ENCODE assay signal across 15 mouse cellular contexts in the genomic region with DNA sequence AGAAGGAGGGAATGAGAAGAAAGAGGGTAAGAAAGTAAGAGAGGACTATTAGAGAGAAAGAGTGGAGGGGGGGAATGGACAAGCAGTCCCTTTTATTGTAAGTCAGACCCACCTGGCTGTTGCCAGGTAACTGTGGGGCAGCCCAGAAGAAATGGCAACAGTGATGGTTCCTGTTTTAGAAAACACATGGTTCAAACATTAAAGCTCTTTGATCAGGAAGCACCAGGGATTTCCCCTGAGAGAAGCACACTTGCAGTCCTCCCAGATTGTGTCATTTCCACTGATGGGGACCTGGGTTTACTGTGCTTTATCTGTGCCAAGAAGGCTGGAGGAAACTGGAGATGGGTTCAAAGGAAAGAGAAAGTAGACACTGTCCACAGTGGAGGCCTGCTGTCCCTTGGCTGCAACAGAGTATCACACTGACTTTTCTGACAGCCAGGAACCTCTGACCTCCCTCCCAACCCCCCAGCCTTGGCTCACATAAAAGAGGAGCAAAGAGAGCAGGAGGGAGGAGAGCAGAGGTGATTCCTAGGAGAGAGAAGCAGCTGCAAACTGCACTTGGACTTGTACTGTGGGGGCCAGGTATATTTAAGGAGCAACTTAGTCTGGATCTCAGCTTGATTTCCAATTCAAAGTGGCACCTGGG. TPM values are rescaled to one million over a fixed set of nuclear protein-coding genes. Genes with fewer than 3 reads are reported as not detected.
DNase-seq lines count a peak whose midpoint lies in the region; ATAC-seq and TF ChIP-seq lines count a peak whose summit lies in the region.
"Not testable (repeated sequence)": the region's sequence is repeated elsewhere in the genome, so short reads cannot be mapped to it uniquely, and the experiment has no call there.
"Had no signal": no experiment of that assay in that cellular context is flagged by ENCODE, and none has a peak within 500 bp of the region (broad histone marks: within the 10 kb centered on the region; RNA-seq: fewer than 3 reads in every experiment).

No protein-coding gene starts in this region.

- TF ChIP-seq CTCF in gastrocnemius, adult 2 months (IDR thresholded peaks at IDR 0.05); kidney, postnatal 0 days (IDR thresholded peaks at IDR 0.05; ENCODE audit: low read depth); liver, postnatal 0 days (IDR thresholded peaks at IDR 0.05; ENCODE audit: low read depth): not testable (repeated sequence)

- not testable (repeated sequence) for H3K4me1 ChIP-seq in brown adipose tissue, adult 24 weeks (ENCODE audit: control insufficient read depth, insufficient read depth, insufficient read length, low read length); hindbrain, embryonic 10.5 days (replicated peaks); kidney, postnatal 0 days (replicated peaks; ENCODE audit: insufficient read depth, low read length); liver, postnatal 0 days (ENCODE audit: insufficient read depth)

- not testable (repeated sequence) for TF ChIP-seq EP300 in liver, postnatal 0 days (IDR thresholded peaks at IDR 0.05; ENCODE audit: low read depth)

- DNase-seq in A20 (ENCODE audit: low read depth, low spot score), result peak; percentile 49
- DNase-seq in gastrocnemius, adult 2 months, result peak; percentile 43
- peak; percentile 9 for DNase-seq in hindbrain, embryonic 10.5 days (ENCODE audit: low spot score)
- DNase-seq in kidney, postnatal 0 days (ENCODE audit: low spot score), result peak; percentile 0
- DNase-seq in liver, postnatal 0 days, result peak; percentile 13
- peak; percentile 65 for DNase-seq in skeletal muscle tissue, adult 2 months (ENCODE audit: low read depth, low spot score)

- not testable (repeated sequence) for H3K4me3 ChIP-seq in brown adipose tissue, adult 24 weeks (ENCODE audit: insufficient read depth, low read depth, low read length); gastrocnemius, adult 2 months; hindbrain, embryonic 10.5 days; kidney, postnatal 0 days (replicated peaks; ENCODE audit: low read depth, low read length); liver, postnatal 0 days (ENCODE audit: low read depth, low read length)

- not testable (repeated sequence) for H3K9ac ChIP-seq in kidney, postnatal 0 days (ENCODE audit: low read depth, low read length); liver, postnatal 0 days (replicated peaks)

- intact Hi-C loops in gastrocnemius, adult 2 months (cut with DNase I), result not testable (repeated sequence)

- H3K4me2 ChIP-seq in kidney, postnatal 0 days (ENCODE audit: low read length); liver, postnatal 0 days (ENCODE audit: low read depth, low read length): not testable (repeated sequence)

- not testable (repeated sequence) for H3K36me3 ChIP-seq in hindbrain, embryonic 10.5 days; kidney, postnatal 0 days (ENCODE audit: insufficient read depth, low read length); liver, postnatal 0 days (replicated peaks; ENCODE audit: insufficient read depth, low read length)

- H3K27ac ChIP-seq in brown adipose tissue, adult 24 weeks (replicated peaks; ENCODE audit: low read depth, low read length), result peak overlapping the region; percentile 20; the same call in 1 of the 2 replicates
- peak overlapping the region; percentile 24; the same call in 1 of the 2 replicates for H3K27ac ChIP-seq in gastrocnemius, adult 2 months
- not testable (repeated sequence) for H3K27ac ChIP-seq in hindbrain, embryonic 10.5 days; kidney, postnatal 0 days; liver, postnatal 0 days (ENCODE audit: low read depth)

- not testable (repeated sequence) for H3K9me3 ChIP-seq in hindbrain, embryonic 10.5 days; kidney, postnatal 0 days (replicated peaks; ENCODE audit: low read length); liver, postnatal 0 days (ENCODE audit: low read length)

- peak; percentile 99 for ATAC-seq in activated CD4-positive, CD25-positive, alpha-beta regulatory T cell, adult 4 months
- ATAC-seq in kidney, postnatal 0 days (replicated peaks; ENCODE audit: low FRiP score, low read depth), result not testable (repeated sequence)
- ATAC-seq in liver, postnatal 0 days, result 0 out of 2 replicates have a peak, but pooled peaks have one; percentile 27

- H3K27me3 ChIP-seq in hindbrain, embryonic 10.5 days (ENCODE audit: insufficient read depth, poor library complexity, severe bottlenecking); kidney, postnatal 0 days (ENCODE audit: insufficient read depth, low read length); liver, postnatal 0 days (ENCODE audit: insufficient read depth, low read length): not testable (repeated sequence)

RNA-seq across cellular contexts. Expression of a gene that starts 41.3 kb away (rescaled TPM):
- polyA plus RNA-seq in activated CD4-positive, CD25-positive, alpha-beta regulatory T cell, adult 4 months (2017; shearing (Covaris generic)), result 10 to 100 TPM; 40.9 to 51.1 TPM
- polyA plus RNA-seq in brown adipose tissue, adult 24 weeks (2012; ENCODE audit: insufficient read depth, insufficient read length, missing spikeins), result 0.52 and 1.3 TPM in 2 replicates
- 1 to 10 TPM in 1 of 2 experiments, under 1 TPM in 1; 0.84 to 1.8 TPM for total RNA-seq in gastrocnemius, adult 2 months (2021)
- polyA plus RNA-seq in hindbrain, embryonic 10.5 days (2016; fragmentation: Nextera tagmentation; extraction: Ambion mirVana), result 0.16 TPM in 1 of 2 replicates, not detected in the other
- 0.29 TPM in 1 of 2 replicates, not detected in the other for polyA plus RNA-seq in kidney, postnatal 0 days (2015; fragmentation: Nextera tagmentation; extraction: Ambion mirVana)
- polyA plus RNA-seq in liver, postnatal 0 days (2015; fragmentation: Nextera tagmentation; extraction: Ambion mirVana), result 1.1 and 1.6 TPM in 2 replicates
- total RNA-seq: layer of hippocampus, postnatal 25 days; left cerebral cortex, postnatal 36 days; megakaryocyte, adult 5-6 weeks had no signal
- polyA plus RNA-seq: intestine, postnatal 0 days; kidney, embryonic 15.5 days; limb, embryonic 13.5 days; lung, embryonic 14.5 days had no signal

RNA-seq across cellular contexts. Expression of a gene that starts 58.7 kb away (rescaled TPM):
- 100 to 1,000 TPM; 200 to 257 TPM for polyA plus RNA-seq in activated CD4-positive, CD25-positive, alpha-beta regulatory T cell, adult 4 months (2017; shearing (Covaris generic))
- 4.8 and 5.8 TPM in 2 replicates for polyA plus RNA-seq in brown adipose tissue, adult 24 weeks (2012; ENCODE audit: insufficient read depth, insufficient read length, missing spikeins)
- total RNA-seq in gastrocnemius, adult 2 months (2021), result 1 to 10 TPM; 1.2 to 2.7 TPM
- polyA plus RNA-seq in hindbrain, embryonic 10.5 days (2016; fragmentation: Nextera tagmentation; extraction: Ambion mirVana), result 0.24 and 0.31 TPM in 2 replicates
- 1.3 TPM in 2 replicates for polyA plus RNA-seq in kidney, postnatal 0 days (2015; fragmentation: Nextera tagmentation; extraction: Ambion mirVana)
- 1.2 and 1.4 TPM in 2 replicates for polyA plus RNA-seq in liver, postnatal 0 days (2015; fragmentation: Nextera tagmentation; extraction: Ambion mirVana)

RNA-seq across cellular contexts. Expression of a gene that starts 58.7 kb away (rescaled TPM):
- 10 to 100 TPM; 80.6 to 95.2 TPM for polyA plus RNA-seq in activated CD4-positive, CD25-positive, alpha-beta regulatory T cell, adult 4 months (2017; shearing (Covaris generic))
- polyA plus RNA-seq in brown adipose tissue, adult 24 weeks (2012; ENCODE audit: insufficient read depth, insufficient read length, missing spikeins), result 2.1 TPM in 1 of 2 replicates, not detected in the other
- total RNA-seq in gastrocnemius, adult 2 months (2021), result not detected
- 0.33 and 0.62 TPM in 2 replicates for polyA plus RNA-seq in hindbrain, embryonic 10.5 days (2016; fragmentation: Nextera tagmentation; extraction: Ambion mirVana)
- polyA plus RNA-seq in kidney, postnatal 0 days (2015; fragmentation: Nextera tagmentation; extraction: Ambion mirVana), result 0.30 and 0.34 TPM in 2 replicates
- 2.1 and 2.5 TPM in 2 replicates for polyA plus RNA-seq in liver, postnatal 0 days (2015; fragmentation: Nextera tagmentation; extraction: Ambion mirVana)
- total RNA-seq: layer of hippocampus, postnatal 25 days had no signal

RNA-seq across cellular contexts. Expression of a gene that starts 58.7 kb away (rescaled TPM):
- 100 to 1,000 TPM in 1 of 2 experiments, 10 to 100 TPM in 1; 93.3 to 104 TPM for polyA plus RNA-seq in activated CD4-positive, CD25-positive, alpha-beta regulatory T cell, adult 4 months (2017; shearing (Covaris generic))
- polyA plus RNA-seq in brown adipose tissue, adult 24 weeks (2012; ENCODE audit: insufficient read depth, insufficient read length, missing spikeins), result 4.8 and 7.0 TPM in 2 replicates
- total RNA-seq in gastrocnemius, adult 2 months (2021), result 1 to 10 TPM; 2.4 to 2.8 TPM
- polyA plus RNA-seq in hindbrain, embryonic 10.5 days (2016; fragmentation: Nextera tagmentation; extraction: Ambion mirVana), result 0.78 and 0.80 TPM in 2 replicates
- polyA plus RNA-seq in kidney, postnatal 0 days (2015; fragmentation: Nextera tagmentation; extraction: Ambion mirVana), result 3.6 and 4.4 TPM in 2 replicates
- polyA plus RNA-seq in liver, postnatal 0 days (2015; fragmentation: Nextera tagmentation; extraction: Ambion mirVana), result 2.4 and 2.8 TPM in 2 replicates

Comparison
In these comparisons a context has a peak if more than half of its experiments do, and no peak if none do; other contexts are left out.
1. DNase-seq: peak in every context shown above with its lines; median percentile 65 in skeletal muscle tissue, adult 2 months; 49 in A20; 43 in gastrocnemius, adult 2 months; 13 in liver, postnatal 0 days; 9 in hindbrain, embryonic 10.5 days; 0 in kidney, postnatal 0 days.
2. RNA of a gene that starts 41.3 kb away (polyA plus RNA-seq): 40.9 to 51.1 TPM in activated CD4-positive, CD25-positive, alpha-beta regulatory T cell, adult 4 months; 1.1 to 1.6 TPM in liver, postnatal 0 days, 0.52 to 1.3 TPM in brown adipose tissue, adult 24 weeks, 0.29 TPM in kidney, postnatal 0 days and 0.16 TPM in hindbrain, embryonic 10.5 days; every median in the first group is over 10 times any median in the second.
3. RNA of a gene that starts 58.7 kb away (polyA plus RNA-seq): 200 to 257 TPM in activated CD4-positive, CD25-positive, alpha-beta regulatory T cell, adult 4 months; 4.8 to 5.8 TPM in brown adipose tissue, adult 24 weeks, 1.2 to 1.4 TPM in liver, postnatal 0 days, 1.3 TPM in kidney, postnatal 0 days and 0.24 to 0.31 TPM in hindbrain, embryonic 10.5 days; every median in the first group is over 10 times any median in the second.
4. RNA of a gene that starts 58.7 kb away (polyA plus RNA-seq): 80.6 to 95.2 TPM in activated CD4-positive, CD25-positive, alpha-beta regulatory T cell, adult 4 months; 2.1 to 2.5 TPM in liver, postnatal 0 days, 2.1 TPM in brown adipose tissue, adult 24 weeks, 0.33 to 0.62 TPM in hindbrain, embryonic 10.5 days and 0.30 to 0.34 TPM in kidney, postnatal 0 days; every median in the first group is over 10 times any median in the second.